Mouse (Mus musculus) liver, embryonic 13.5 days (tissue): ENCODE measurements around the gene Nell2. TPM values are rescaled to one million over a fixed set of nuclear protein-coding genes. Genes with fewer than 3 reads are reported as not detected.

Source experiments
- ATAC-seq: fragments of 200-750 bp; cut with Nextera tagmentation; 2 replicates; pipeline ENCODE4 v1.8.0; 2017; ENCODE audit warnings: low read depth, mild to moderate bottlenecking, moderate number of reproducible peaks, moderate library complexity
- DNase-seq: peaks from one replicate; pipeline ENCODE4 v3.0.0; 2022
- H3K27ac ChIP-seq: fragments of 300-500 bp; sonication (generic); 2 replicates; pipeline ENCODE4 v1.5.1; 2015; ENCODE audit warnings: moderate library complexity, mild to moderate bottlenecking, inconsistent platforms
- H3K27me3 ChIP-seq: fragments of 300-500 bp; sonication (generic); 2 replicates; pipeline ENCODE4 v1.6.1; 2015; ENCODE audit warnings: mild to moderate bottlenecking, inconsistent platforms
- H3K36me3 ChIP-seq: fragments of 300-500 bp; sonication (generic); 2 replicates; pipeline ENCODE4 v1.6.1; 2015; ENCODE audit warnings: mild to moderate bottlenecking, inconsistent platforms
- H3K4me1 ChIP-seq: fragments of 300-500 bp; sonication (generic); replicated peaks from 2 replicates; pipeline ENCODE4 v1.6.1; 2015; ENCODE audit warnings: inconsistent platforms
- H3K4me2 ChIP-seq: fragments of 300-500 bp; sonication (generic); 2 replicates; pipeline ENCODE4 v1.6.1; 2015; ENCODE audit warnings: inconsistent platforms, mild to moderate bottlenecking, moderate library complexity
- H3K4me3 ChIP-seq: fragments of 300-500 bp; sonication (generic); replicated peaks from 2 replicates; pipeline ENCODE4 v1.5.1; 2015; ENCODE audit warnings: mild to moderate bottlenecking, inconsistent platforms
- H3K9ac ChIP-seq: fragments of 300-500 bp; sonication (generic); 2 replicates; pipeline ENCODE4 v1.6.1; 2015; ENCODE audit warnings: mild to moderate bottlenecking, inconsistent platforms
- H3K9me3 ChIP-seq: fragments of 300-500 bp; sonication (generic); replicated peaks from 2 replicates; pipeline ENCODE4 v1.6.1; 2016; ENCODE audit warnings: inconsistent platforms
- WGBS: fragments of 180-500 bp; shearing (Covaris S2); methylation state at CpG from one replicate; pipeline ENCODE4 v1.1.7; 2015; ENCODE audit not compliant: insufficient replicate concordance; 5-methylcytosine and 5-hydroxymethylcytosine counted together
- polyA plus RNA-seq: library from polyadenylated mRNA; unstranded; fragments of >200 nt; fragmentation: Nextera tagmentation; extraction: Ambion mirVana; gene quantifications from 2 replicates; pipeline ENCODE4 v1.2.1, GENCODE M21; 2015

The Nell2 gene
- polyA plus RNA-seq, 1 experiment from 2014 or later = 0.55 TPM

DNA sequence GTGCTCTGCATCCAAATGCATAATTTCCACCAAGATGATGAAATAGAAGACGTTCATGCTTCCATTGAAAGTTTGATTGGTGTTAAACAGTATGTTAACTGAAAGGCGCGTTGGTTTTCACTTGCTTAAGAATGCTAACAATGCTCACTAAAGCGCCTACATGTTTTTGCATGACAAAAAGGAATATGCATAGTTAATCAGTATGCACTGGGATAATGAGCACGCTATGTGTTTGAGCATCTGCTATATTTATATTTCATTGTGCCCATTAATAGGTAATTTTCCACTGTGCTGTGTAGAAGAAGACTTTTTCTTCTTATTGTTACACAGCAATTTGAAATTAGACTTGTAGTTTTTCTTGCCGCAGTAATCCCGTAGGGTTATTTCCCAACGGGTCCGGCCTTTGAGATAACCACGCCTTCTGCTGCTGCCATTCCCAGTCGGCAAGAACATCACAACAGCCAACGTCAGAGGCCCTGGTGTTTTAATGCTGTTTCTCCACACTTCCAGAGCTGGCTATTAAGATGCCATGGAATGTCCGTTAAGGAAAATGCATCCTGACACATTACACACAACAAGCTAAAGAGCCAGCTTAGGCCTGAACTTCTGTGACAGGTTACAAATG, 499.4 kb downstream of the Nell2 start:
- ATAC-seq = no peak
- no peaks in the 10 kb centered on the region for H3K36me3 ChIP-seq
- H3K9ac ChIP-seq = no peak overlapping the region
- no peak overlapping the region for H3K4me3 ChIP-seq
- H3K9me3 ChIP-seq = no peaks in the 10 kb centered on the region
- no peak overlapping the region for H3K4me2 ChIP-seq
- no peak overlapping the region for H3K27ac ChIP-seq
- no peaks in the 10 kb centered on the region for H3K27me3 ChIP-seq
- 69% methylated on average over 13 of the region's 13 CpGs for WGBS
- no peaks in the 10 kb centered on the region for H3K4me1 ChIP-seq
- DNase-seq = no peak

Other genes starting within 250 kb of the Nell2 start
- gene Dbx2, start 127.4 kb upstream of the Nell2 start, polyA plus RNA-seq = not detected in 2 replicates